In genomic region chr2:65690456-65691184, GRCm38 (mm10) we compare ENCODE assay signal across 12 mouse cellular contexts.
DNase-seq lines count a peak whose midpoint lies in the region; ATAC-seq lines count a peak whose summit lies in the region.
"Had no signal": no experiment of that assay in that cellular context is flagged by ENCODE, and none has a peak within 500 bp of the region (broad histone marks: within the 10 kb centered on the region; RNA-seq: fewer than 3 reads in every experiment).

No protein-coding gene starts in this region.

- H3K4me2 ChIP-seq in hindbrain, embryonic 14.5 days (replicated peaks): no peak overlapping the region
- H3K4me2 ChIP-seq in heart, embryonic 12.5 days: no peak overlapping the region
- H3K4me2 ChIP-seq: limb, embryonic 15.5 days had no signal

- H3K9me3 ChIP-seq in hindbrain, embryonic 14.5 days (ENCODE audit: control insufficient read depth, low read length): no peaks in the 10 kb centered on the region
- H3K9me3 ChIP-seq in hindbrain, embryonic 10.5 days: no peaks in the 10 kb centered on the region
- no peaks in the 10 kb centered on the region for H3K9me3 ChIP-seq in heart, embryonic 12.5 days (replicated peaks)
- H3K9me3 ChIP-seq: limb, embryonic 15.5 days had no signal

- H3K4me3 ChIP-seq in hindbrain, embryonic 14.5 days (replicated peaks; ENCODE audit: low read length): no peak overlapping the region
- no peak overlapping the region for H3K4me3 ChIP-seq in hindbrain, embryonic 10.5 days
- H3K4me3 ChIP-seq in heart, embryonic 12.5 days: no peak overlapping the region
- H3K4me3 ChIP-seq: limb, embryonic 15.5 days; myocyte had no signal

- peak; percentile 36 for DNase-seq in hindbrain, embryonic 14.5 days (ENCODE audit: low spot score)
- no peak for DNase-seq in hindbrain, embryonic 10.5 days (ENCODE audit: low spot score)
- peak; percentile 87 for DNase-seq in cerebellum, adult 8-10 months
- DNase-seq in frontal cortex, postnatal 36 days (ENCODE audit: low spot score in 2 of 2): peak; percentile 46 to 83
- DNase-seq in right cerebral cortex, adult 18-20 months: peak; percentile 80
- no peak for DNase-seq in adrenal gland, postnatal 4 days (ENCODE audit: low spot score in 2 of 2)
- DNase-seq: kidney, adult 2 months had no signal

- WGBS in hindbrain, embryonic 14.5 days: 85% methylated on average over 6 of the region's 6 CpGs
- WGBS in hindbrain, embryonic 10.5 days: 88% methylated on average over 6 of the region's 6 CpGs
- 79% methylated on average over 6 of the region's 6 CpGs for WGBS in heart, embryonic 12.5 days

- no peaks in the 10 kb centered on the region for H3K4me1 ChIP-seq in hindbrain, embryonic 14.5 days (replicated peaks; ENCODE audit: control insufficient read depth, insufficient read depth, low read length)
- H3K4me1 ChIP-seq in hindbrain, embryonic 10.5 days (replicated peaks): no peaks in the 10 kb centered on the region
- H3K4me1 ChIP-seq in heart, embryonic 12.5 days (replicated peaks): no peaks in the 10 kb centered on the region
- H3K4me1 ChIP-seq: limb, embryonic 15.5 days had no signal

- H3K27ac ChIP-seq in hindbrain, embryonic 14.5 days: no peak overlapping the region
- H3K27ac ChIP-seq in hindbrain, embryonic 10.5 days: no peak overlapping the region
- no peak overlapping the region for H3K27ac ChIP-seq in heart, embryonic 12.5 days (ENCODE audit: poor library complexity, severe bottlenecking)
- H3K27ac ChIP-seq: limb, embryonic 15.5 days had no signal

- no peak overlapping the region for H3K9ac ChIP-seq in hindbrain, embryonic 14.5 days
- no peak overlapping the region for H3K9ac ChIP-seq in heart, embryonic 12.5 days
- H3K9ac ChIP-seq: limb, embryonic 15.5 days had no signal

- no peak for ATAC-seq in hindbrain, embryonic 14.5 days (ENCODE audit: low FRiP score)
- ATAC-seq in monocyte, adult 5-6 weeks (replicated peaks; ENCODE audit: insufficient number of reproducible peaks, low FRiP score, low TSS enrichment, poor library complexity, severe bottlenecking): no peak
- no peak for ATAC-seq in heart, embryonic 12.5 days (ENCODE audit: insufficient number of reproducible peaks, low FRiP score)
- ATAC-seq: Patski had no signal

- H3K36me3 ChIP-seq in hindbrain, embryonic 14.5 days (replicated peaks; ENCODE audit: control insufficient read depth, insufficient read depth): peaks cover 35% of the 10 kb centered on the region
- H3K36me3 ChIP-seq in hindbrain, embryonic 10.5 days: no peaks in the 10 kb centered on the region
- H3K36me3 ChIP-seq in heart, embryonic 12.5 days: no peaks in the 10 kb centered on the region
- H3K36me3 ChIP-seq: limb, embryonic 15.5 days had no signal

- H3K27me3 ChIP-seq in hindbrain, embryonic 14.5 days (ENCODE audit: control insufficient read depth, insufficient read depth, low read length): no peaks in the 10 kb centered on the region
- H3K27me3 ChIP-seq in hindbrain, embryonic 10.5 days (ENCODE audit: insufficient read depth, poor library complexity, severe bottlenecking): no peaks in the 10 kb centered on the region
- H3K27me3 ChIP-seq in heart, embryonic 12.5 days (replicated peaks): no peaks in the 10 kb centered on the region
- H3K27me3 ChIP-seq: limb, embryonic 15.5 days; Patski had no signal

Comparison
In these comparisons a context has a peak if more than half of its experiments do, and no peak if none do; other contexts are left out.
1. DNase-seq: peak in hindbrain, embryonic 14.5 days (single experiment), cerebellum, adult 8-10 months (single experiment), frontal cortex, postnatal 36 days (2 of 2) and right cerebral cortex, adult 18-20 months (single experiment); none in hindbrain, embryonic 10.5 days (single experiment) and adrenal gland, postnatal 4 days (0 of 2).